Mouse (Mus musculus) small intestine, adult 2 months (tissue): ENCODE data around the gene Zdhhc17.

Experiments used
- CTCF ChIP-seq: fragments of 200-500 bp; IDR thresholded peaks from 2 replicates; pipeline ENCODE4 v1.5.1; 2012; ENCODE audit warnings: low read depth, mild to moderate bottlenecking, control low read depth, inconsistent platforms, low read length, moderate library complexity, mixed read lengths; ENCODE audit not compliant: insufficient replicate concordance, insufficient read length; ENCODE audit errors: extremely low read depth
- POLR2A ChIP-seq: fragments of 200-500 bp; IDR thresholded peaks from 2 replicates; pipeline ENCODE4 v1.6.1; 2012; ENCODE audit warnings: low read depth, mild to moderate bottlenecking, control low read depth, inconsistent platforms, low read length, moderate library complexity

DNA sequence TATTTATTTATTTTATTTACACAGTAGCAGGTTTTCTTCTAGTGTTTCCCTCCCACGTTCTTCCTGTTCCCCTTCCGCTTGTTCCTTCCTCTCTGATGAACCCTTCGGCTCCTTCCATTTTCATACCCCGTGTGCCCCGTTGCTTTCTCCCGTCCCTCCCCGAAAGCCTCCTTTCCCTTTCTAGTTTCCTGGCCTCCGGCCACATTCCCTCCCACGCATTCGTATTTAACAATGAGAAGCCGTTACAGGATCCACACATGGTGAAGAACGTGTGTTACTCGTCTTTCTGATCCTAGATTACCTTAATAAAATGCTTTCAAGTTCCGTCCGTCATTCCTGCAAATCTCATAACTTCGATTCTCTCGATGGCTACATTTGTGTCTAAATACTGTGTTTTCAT, 4.5 kb upstream of the Zdhhc17 start:
- TF ChIP-seq POLR2A (no peak), CTCF (no peak)
